Mouse (Mus musculus) cerebellum, postnatal 25 days (tissue): ENCODE data around the gene Eef1g.
"Not testable (repeated sequence)": the region's sequence is repeated elsewhere in the genome, so short reads cannot be mapped to it uniquely, and the experiment has no call there.

Experiments used
- DNase-seq, 2 experiments: peaks; one replicate each; pipeline ENCODE4 v3.0.0; 2021; ENCODE audit warnings: mixed read lengths in 2 of 2

Gene Eef1g

DNA sequence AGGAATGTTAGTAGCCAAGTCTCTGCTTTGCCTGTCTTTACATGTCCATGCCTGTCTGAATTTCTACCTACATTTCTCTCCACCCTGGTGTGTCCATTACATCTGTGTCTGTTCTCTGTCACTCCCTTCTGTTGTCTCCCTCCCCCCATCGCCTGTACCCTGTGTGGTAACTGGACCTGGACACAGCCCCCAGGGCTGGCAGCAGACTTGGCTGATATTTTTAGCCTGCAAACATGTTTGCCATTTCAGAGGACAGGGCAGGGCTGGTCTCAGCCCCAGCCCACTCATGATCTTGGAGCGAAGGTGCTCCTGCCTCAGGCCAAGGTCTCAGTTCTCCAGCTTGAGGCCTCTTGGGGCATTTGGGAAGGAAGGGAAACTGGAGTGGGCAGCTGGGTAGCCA lies 21.0 kb downstream of the Eef1g start:
- DNase-seq = no peak

DNA sequence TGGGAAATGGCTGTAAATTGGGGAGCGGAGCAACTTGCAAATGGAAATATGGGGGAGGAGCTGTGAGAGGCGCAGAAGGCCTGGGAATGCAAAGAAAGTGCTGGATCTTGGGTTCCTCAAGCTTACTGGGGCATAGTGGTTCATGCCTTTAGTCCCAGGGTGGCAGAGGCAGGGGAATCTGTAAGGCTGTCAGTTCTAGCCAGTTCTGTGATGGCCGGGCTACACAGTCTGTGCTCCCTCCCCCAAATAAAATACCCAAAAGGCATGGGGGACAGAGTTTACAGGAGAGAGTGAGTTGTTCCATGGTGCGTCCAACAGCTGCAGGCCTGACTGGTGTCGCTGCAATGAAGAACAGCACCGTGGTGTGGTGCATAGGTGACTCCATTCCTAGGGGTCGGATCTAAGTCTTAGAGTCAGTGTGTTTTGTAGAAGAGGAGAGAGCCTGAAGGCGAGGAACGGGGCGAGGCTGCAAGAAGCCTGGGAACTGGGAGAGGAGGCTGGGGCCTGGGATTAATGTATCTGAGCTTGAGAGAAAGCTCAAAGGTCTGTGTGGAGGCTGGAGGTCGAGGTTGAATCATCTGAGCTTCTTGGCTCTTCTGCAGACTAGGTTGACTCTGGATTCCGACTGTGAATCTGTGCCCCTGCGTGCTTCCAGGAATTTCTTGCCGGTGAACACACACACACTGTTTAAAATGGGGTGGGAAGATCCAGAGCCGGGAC lies 21.7 kb downstream of the Eef1g start:
- no peak for DNase-seq

DNA sequence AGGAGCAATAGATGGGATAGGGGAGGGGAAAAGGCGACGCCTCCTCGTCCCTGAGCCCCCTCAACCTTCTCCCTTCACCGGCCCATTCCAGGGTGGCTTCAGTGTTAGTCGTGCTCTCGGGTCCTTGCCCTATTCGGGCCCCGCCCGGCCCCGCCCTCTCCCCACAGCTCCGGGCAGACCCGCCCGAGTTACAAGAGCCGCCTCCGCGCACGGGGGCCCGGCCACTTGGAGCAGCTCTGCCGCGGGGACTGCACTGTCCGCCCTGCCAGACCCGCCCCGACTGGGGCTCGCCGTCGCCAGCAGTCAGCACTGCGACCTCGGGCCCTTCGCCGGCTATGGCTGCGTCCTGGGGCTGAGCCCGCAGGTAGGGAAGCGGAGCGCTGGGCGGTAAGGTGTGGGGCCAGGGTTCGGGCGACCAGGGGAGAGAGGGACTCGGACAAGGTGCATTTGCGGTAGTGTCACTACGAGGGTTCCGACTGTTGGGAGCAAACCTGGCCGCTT lies 22.3 kb downstream of the Eef1g start, which contains the start of gene Ahnak:
TSS of gene Ahnak (plus strand) at position 219 of the 501 bp plus-strand sequence.
- DNase-seq = peak; percentile 47 to 64

DNA sequence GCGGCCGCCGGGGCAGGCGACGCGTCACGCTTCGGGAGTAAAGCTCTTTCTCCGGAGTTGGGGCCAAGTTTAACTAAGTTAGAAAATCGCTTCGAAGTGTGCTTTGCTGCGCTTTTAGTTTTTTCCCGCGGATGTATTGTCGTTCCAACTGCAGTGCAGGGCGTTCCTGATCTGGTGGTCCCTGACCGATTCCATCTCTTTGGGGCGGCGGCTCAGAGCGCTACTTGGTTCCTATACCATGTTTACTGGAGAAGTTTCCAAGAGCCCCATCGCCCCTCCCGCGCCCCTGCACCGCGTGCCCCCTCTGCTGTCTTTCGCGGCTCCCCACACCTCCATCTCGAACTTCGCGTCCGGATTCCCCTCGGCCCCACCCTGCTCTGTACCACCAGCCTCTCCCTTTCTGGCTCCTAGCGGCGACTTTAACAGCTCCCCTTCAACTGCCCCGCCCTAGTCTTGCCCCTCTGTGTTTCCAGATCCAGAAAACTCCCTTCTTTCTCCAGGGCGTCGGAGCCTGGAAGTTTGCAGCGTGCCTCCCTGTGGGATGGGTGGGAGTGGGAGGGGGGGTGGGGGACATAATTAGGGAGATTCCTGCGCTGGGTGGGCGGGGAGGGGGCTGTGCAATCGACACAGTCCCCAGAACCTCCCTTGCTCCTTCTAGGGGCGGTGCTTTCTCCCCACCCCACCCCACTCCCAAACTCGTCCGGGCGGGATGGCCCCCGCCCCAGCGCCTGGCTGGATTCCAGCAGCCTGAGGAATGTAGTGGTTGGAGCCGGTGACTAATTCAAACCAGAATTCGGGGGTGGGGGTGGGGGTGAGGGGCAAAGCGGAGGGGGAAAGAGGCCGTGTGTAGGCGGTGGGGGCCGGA lies 23.0 kb downstream of the Eef1g start:
- peak in 1 of 2 experiments; percentile 51 for DNase-seq

DNA sequence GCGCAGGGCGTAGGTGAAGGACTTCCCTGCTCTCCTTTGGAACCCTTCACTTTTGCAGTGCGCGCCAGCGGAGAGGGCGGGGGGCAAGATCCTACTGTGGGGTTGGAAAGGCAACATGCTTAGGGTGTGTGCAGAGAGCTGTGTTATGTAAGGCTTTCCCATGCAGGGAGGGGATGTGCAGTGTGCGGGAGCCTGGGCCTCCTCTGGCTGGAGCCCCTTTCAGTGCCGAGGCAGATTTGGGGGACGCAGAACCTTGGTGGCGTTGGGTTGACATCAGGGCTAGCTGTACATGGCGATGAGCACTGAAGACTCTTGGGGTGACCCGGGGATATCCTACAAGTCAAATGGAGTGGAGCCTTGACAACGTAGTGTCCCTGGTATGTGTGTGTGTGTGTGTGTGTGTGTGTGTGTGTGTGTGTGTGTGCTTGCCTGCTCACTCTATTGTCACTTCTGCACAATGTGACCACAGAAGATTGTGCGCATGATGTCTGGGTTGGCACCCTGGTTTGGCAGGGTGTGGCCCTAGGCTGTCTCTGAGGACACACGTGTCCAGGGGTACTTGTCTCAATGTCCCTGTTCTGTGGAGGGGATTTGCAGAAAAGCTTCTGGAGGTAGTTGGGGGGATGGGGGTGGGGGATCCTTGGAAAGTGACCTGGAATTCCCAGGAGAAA lies 23.7 kb downstream of the Eef1g start:
- DNase-seq = peak in 1 of 2 experiments; percentile 24

DNA sequence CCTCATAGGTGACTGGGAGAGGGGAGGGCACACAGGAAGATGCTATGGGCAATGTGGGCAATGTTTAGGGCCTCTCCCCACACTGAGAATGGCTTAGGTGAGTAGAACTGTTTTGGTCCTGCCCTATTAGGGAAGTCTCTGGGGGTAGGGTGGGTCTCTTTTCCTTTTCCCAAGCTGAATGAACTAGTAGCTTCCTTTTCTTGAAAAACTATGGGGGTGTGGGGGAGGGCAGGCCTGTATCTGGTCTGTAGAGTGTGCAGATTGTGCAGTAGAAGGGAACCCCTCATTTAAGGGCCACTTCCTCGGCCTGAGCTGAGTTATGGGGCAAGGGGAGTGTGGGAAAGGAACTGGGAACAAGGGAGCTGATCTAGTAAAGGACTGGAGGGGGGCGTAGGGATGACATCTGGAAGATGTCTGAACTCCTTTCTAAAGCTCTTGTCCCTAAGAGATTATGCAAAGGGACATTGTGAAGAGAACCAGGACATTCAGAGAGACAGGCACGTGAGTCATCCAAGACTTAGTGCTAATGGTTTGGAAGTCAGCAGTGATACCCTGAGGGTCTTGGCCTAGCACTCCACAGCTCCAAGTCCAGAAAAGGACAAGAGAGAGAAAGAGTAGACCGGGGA lies 24.5 kb downstream of the Eef1g start:
- no peak for DNase-seq

DNA sequence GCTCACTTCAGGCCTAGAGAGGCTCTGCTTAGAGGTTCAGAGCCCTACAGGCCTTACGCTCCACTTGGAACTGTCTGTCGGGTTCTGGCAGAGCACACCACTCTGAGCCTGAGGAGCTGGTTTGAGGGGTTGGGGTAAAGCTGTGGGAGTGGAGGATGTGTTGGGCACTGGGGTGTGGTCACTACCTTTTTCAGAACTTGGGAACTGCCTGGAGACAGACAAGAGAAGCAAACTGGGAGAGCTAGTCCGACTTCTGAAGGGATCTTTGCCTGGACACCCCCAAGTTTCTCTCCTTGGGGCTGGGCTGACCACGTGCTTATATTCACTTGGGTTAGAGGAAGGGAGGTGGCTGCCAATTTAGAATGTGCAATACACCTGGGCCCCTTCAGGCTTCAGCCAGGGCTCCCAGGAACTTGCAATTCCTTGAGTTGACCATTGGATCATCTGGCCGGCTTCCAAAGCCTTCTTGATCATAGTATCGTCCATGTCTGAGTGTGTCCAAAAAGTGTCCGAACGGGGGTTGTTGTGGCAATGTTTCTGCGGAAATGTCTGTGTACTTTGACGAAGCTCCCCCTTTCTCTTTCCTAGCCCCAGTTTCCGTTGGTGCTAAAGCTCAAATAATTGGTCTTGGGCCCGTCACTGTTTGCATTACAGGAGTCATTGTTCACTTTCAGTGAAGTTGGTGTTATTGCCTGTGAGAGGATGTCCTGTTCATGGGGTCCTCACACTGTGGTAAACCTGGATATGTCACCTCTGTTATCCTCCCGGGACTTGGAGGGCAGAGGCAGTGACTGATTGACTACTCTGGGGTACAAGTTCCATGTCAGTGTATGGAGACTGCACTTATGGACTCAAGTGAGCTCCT lies 25.3 kb downstream of the Eef1g start:
- peak in 1 of 2 experiments; percentile 26 for DNase-seq

DNA sequence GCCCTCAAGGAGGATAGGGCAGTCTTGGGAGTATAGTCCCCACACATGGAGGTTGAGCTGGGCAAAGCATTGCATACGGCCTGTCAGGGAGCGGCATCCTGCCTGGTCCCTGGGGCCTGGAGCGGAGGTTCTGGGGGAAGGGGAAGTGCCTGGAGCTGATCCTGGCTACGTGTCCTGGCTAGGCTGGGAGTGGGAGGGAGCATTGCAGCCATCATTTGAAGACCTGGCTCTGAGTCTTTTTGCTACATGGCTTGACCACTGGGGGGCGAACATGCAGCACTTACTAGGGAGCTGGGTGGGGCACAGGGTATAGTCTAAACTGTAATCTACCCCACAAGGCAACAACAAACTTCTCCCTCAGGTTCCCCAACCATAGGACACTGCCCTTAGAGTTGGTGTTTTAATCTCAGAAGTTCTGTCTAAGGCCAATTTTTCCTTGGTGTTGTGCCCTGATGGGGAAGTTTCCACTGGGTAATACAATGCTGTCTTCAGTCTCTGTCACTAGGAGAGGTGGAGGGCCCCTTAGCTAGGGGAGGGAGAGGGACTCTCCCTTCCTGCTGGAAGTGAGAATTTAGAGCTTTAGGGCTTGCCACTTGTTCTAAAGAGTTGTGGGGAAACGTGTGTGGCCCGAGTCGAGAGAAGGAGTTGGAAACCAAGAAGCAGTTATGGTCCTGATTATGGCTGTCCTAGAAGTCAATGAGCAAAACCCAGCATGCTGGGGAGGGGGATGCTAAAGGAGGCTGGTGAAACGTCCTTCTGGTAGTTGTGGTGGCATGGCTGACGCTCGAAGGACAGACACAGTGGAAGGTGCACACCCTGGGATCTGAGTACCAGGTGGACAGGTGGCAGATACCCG lies 26.2 kb downstream of the Eef1g start:
- peak; percentile 72 to 85 for DNase-seq

DNA sequence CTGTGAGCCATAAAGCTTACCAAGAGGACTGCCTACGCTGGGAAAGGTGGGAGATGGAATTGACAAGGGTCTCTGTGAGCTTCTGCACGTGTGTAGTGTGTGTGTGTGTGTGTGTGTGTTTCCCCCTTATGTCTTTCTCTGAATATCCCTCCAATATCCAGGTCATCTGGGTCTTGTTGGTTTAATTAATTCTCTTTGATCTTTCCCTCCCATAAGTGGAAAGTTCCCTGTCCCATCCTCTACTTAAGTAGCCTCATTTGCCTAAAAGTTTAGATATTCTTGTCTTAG lies 26.7 kb downstream of the Eef1g start:
- DNase-seq = no peak

DNA sequence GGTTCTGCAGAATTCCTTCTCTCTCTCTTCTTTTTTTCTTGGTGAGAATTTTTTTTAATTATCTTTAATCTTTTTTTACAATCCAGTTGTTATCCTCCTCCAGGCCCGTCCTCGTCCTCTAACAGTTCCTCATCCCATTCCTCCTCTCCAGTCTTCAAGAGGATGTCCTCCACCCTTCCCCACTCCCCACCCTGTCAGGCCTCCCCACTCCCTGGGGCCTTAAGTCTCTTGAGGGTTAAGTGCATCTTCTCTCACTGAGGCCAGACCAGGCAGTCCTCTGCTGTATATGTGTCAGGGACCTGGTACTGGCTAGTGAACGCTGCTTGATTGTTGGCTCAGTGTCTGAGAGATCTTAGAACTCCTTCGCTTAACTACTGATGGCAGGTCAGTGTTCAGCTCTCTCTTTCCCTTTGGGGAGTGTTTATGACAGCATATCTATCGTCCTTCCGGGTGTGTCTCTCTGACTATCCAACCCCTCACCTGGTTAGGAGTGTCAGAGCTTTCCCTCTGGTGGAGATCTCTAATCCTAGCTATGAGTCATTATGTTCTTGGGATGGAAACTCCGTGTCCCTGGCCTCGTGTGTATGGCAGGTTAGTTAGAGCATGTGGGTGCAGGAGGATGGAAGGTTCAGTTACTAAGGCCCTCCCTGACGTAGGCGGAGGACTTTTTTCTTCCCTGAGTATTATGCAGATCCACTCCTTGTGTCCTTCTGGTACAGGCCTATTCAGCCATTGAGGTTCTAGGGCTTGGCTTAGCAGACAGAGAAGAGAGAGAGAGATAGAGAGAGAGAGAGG lies 28.2 kb downstream of the Eef1g start:
- DNase-seq = no peak

DNA sequence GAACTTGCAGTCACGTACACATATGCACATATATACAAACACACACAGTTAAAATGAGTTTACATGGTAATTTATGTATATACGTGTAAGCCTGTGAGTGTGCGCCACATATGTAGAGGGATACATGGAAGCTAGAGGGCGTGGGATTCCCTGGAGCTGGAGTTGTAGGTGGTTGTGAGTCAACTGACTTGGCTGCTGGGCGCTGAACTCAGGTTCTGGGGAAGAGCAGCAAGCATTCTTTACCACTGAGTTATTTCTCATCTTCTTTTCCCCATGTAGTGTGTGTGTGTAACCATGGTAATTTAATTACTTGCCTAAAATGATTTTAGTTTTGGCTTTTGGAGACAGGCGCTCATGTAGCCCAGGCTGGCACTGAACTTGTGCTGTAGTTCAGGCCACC lies 29.8 kb downstream of the Eef1g start:
- DNase-seq = no peak

DNA sequence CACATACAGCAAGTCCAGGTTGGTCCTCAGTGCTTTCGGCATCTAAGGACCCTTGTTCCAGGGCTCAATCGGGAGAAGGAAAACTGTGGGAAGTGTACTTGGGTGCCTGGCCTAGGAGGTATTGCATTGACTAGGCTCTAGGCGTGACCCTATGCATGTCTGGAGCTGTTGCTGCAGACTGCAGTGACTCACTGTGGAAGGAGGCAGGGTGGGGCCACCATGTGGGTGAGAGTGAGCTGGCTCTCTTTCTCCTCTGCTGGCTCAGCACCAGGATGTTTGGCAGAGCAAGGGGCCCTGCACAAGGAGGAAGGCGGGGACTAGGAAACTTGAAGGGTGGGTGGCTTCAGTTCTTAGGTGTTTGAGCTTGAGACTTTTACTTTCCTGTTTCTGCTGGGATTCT lies 30.7 kb downstream of the Eef1g start:
- peak in 1 of 2 experiments; percentile 37 for DNase-seq

DNA sequence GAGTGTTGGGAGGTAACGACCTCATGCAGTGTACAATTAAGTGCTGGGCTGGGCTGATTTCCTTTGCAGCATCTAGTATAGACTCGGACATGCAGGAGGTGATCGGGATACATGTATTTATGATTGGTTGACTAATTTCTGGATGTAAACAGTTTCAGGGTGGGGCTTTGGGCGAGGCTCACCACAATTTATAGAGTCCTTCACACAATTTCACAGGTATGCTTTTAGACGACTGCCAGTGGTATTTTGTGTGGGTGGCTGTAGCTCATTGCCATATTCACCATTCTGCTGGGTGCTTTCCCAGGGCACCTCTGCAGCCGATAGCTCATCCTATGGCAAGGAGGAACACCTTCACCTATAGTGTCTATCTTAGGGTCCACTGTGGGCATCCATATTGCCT lies 31.7 kb downstream of the Eef1g start:
- DNase-seq = no peak

DNA sequence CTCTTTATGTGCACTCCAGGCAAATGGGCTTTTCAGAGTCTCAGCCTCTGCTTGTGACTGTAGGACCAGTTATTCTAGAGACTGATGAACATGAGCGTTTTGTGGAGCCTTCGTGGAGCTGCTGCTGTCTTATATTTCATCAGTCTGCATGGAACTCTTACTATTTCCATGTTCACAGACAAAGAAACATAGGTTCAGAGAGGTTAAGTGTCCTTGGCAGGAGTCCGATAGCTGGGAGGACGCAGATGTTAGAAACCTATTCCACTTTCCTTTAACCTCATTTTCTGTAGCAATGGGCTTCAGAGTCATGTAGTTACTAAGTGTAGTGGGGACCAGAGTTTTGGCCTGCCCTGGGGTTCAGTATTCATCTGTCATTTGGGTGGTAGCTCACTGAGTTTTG lies 32.4 kb downstream of the Eef1g start:
- no peak for DNase-seq

DNA sequence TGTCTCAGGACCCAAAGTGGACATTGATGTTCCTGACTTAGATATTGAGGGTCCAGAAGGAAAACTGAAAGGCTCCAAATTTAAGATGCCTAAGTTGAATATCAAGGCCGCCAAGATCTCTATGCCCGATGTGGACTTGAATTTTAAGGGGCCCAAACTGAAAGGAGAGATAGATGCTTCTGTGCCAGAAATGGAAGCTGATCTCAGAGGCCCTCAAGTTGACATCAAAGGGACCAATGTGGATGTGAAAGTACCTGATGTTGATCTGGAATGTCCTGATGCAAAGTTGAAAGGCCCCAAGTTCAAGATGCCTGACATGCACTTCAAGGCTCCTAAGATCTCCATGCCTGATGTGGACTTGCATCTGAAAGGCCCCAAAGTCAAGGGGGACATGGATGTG lies 40.1 kb downstream of the Eef1g start:
- not testable (repeated sequence) for DNase-seq

DNA sequence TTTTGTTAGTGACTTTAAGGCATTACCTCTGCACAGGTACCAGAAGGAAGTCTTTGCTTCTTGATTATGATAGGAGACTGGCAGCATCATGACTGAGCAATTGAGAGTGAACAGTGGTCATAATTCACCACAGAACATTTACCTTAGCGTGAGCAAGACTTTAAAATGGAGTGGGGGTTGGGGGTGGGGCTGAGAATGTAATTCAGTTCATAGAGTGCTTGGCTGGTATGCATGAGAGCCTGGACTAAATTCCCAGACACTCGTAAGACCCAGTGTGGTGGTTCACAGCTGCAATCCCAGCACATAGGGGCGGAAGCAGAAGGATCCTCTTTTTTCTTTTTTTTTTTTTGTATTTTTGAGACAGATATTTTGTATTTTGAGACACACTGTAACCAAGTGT lies 52.5 kb downstream of the Eef1g start:
- no peak for DNase-seq

DNA sequence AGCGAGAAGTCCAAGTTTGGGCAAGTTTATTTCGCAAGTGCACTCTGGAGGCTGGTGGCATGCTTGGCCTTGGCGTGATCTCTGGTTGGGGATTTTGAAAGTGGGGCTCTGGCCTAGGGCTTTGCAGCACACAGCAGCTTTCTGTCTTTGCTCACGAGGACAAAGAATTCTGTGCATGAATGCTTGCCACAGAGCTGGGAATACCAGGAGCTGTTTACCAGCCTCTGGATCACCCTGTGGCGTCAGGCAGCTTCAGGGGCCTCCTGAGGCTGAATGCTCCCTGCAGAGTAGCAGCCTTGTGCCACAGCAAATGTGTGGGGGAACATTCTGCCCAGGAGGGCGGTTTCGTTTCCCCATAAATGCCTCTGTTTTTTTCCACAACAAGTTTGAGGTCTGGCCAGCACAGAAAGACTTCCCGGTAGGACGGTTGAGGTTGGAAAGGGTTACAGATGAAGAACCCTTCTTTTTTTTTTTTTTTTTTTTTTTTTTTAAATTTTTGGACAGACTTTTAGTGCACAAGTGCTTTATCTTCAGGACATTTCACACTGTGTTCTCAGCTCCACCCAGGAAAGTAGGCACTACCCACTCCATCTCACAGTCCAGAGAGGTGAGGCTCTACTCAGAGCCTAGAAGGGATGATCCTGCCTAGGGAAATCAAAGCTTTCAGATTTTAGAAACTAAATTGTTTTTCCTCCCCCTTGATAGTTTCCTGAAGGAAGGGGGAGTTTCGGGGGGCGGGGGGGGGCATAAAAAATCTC lies 56.4 kb downstream of the Eef1g start:
- DNase-seq = no peak

DNA sequence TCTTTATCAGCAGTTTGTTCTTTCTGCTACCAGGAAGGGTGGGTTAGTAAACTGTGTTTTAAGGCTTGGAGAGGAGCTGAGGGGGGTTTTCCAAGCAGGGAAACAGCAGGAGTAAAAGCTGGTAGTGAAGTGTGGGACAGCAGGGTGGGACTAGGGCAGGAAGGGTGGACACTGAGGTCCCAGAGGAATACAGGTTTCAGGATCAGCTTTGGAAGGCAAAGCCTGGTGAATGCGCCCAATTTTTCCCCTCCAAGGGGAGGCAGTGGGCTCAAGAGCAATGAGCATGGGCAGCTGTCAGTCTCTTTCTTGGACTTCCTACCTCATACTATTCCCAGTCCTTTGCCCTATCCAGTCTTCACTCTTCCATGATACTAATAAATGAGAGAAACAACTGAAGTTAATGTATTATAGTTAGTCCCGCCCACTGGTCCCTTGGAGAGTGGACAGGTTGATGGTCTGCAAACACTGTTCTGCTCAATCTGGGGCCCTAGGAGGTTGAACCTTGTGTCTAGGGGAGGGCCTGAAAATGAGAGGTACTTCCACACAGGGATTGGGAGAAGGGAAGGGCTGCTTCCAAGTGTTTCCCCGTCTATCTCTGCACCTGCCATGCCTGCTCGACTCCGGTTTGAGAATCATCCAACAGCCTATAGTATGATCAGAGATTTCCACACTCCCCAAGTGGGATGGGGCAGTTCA lies 58.9 kb downstream of the Eef1g start:
- DNase-seq = no peak

DNA sequence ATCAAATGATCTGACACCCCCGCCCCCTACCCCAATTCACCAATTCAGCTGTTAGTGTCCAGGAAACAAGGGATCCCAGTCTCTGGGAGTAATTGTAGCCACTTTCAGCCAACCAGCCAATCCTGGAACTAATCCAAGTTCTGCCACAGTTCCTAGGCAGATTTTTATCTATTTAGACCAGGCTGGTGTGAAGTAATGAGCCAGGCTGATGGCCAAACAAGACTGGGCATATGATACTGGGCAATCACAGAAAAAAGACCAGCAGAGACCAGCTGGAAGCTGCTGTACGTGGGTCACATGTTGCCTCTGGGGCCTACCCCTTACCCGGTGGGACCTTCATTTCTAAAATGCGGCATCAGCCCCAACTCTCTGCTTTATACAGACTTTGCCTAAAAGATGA lies 59.8 kb downstream of the Eef1g start:
- peak in 1 of 2 experiments; percentile 48 for DNase-seq
